Mouse (Mus musculus) urinary bladder, adult 2 months (tissue): ENCODE measurements around the gene Olfr16. TPM values are rescaled to one million over a fixed set of nuclear protein-coding genes. Genes with fewer than 3 reads are reported as not detected.

Experiments
- DNase-seq: peaks from one replicate; pipeline ENCODE4 v3.0.0; 2022; ENCODE audit warnings: low spot score
- polyA plus RNA-seq: library from polyadenylated mRNA; depleted of rRNA; stranded (reverse); fragments of >200 nt; gene quantifications from 2 replicates; pipeline ENCODE4 v1.2.3, GENCODE M21; 2012; rRNA removed

The Olfr16 gene
- not detected in 2 replicates for polyA plus RNA-seq

GRCm38 (mm10) chr1:172950160-172950559 is at the start of gene Olfr16:
Gene Olfr16, plus strand, starts transcription at chr1:172950409.
- no peak for DNase-seq

GRCm38 (mm10) chr1:172903313-172903712 is 46.9 kb upstream of the Olfr16 start:
- DNase-seq: no peak

- no peak for DNase-seq
Observed at GRCm38 (mm10) chr1:172917115-172917514, 33.1 kb upstream of the Olfr16 start.

GRCm38 (mm10) chr1:172918450-172918849 is 31.8 kb upstream of the Olfr16 start:
- DNase-seq: no peak

- DNase-seq: no peak
Observed at GRCm38 (mm10) chr1:172932197-172932596, 18.0 kb upstream of the Olfr16 start.

GRCm38 (mm10) chr1:172951171-172951720 is 1.0 kb downstream of the Olfr16 start:
- DNase-seq: no peak

GRCm38 (mm10) chr1:172955376-172955775 is 5.2 kb downstream of the Olfr16 start:
- DNase-seq: no peak

GRCm38 (mm10) chr1:172960452-172960851 is 10.2 kb downstream of the Olfr16 start:
- no peak for DNase-seq

GRCm38 (mm10) chr1:172989794-172990634 is 39.8 kb downstream of the Olfr16 start:
- no peak for DNase-seq

GRCm38 (mm10) chr1:172990635-172991009 is 40.4 kb downstream of the Olfr16 start:
- no peak for DNase-seq

Other genes starting within 250 kb of the Olfr16 start
- gene Apcs, start 55.4 kb upstream of the Olfr16 start, polyA plus RNA-seq: 0.07 TPM in 1 of 2 replicates, not detected in the other
- gene Olfr1408, start 187.0 kb downstream of the Olfr16 start, polyA plus RNA-seq: not detected in 2 replicates
- not detected in 2 replicates for gene Olfr1406, start 240.2 kb downstream of the Olfr16 start, polyA plus RNA-seq
- gene Olfr218, start 247.4 kb downstream of the Olfr16 start, polyA plus RNA-seq: not detected in 2 replicates